Mouse (Mus musculus) ES-E14 (cell line): ENCODE results near the gene Hip1r. TPM values are rescaled to one million over a fixed set of nuclear protein-coding genes. Genes with fewer than 3 reads are reported as not detected.

ENCODE experiments used
- DNase-seq: peaks from one replicate; pipeline ENCODE4 v3.0.0-alpha.2; 2013; ENCODE audit warnings: low read depth, low spot score
- H3K27ac ChIP-seq: 2 replicates; pipeline ENCODE4 v1.5.1; 2012; ENCODE audit warnings: low read depth, mild to moderate bottlenecking, low read length, moderate library complexity, mixed read lengths; ENCODE audit not compliant: poor library complexity, insufficient read depth, severe bottlenecking
- H3K36me3 ChIP-seq: 2 replicates; pipeline ENCODE4 v1.6.1; 2012; ENCODE audit warnings: mild to moderate bottlenecking, low read length, moderate library complexity, mixed read lengths; ENCODE audit not compliant: control insufficient read depth, poor library complexity, insufficient read depth, severe bottlenecking
- H3K4me1 ChIP-seq, 2 experiments: fragments of 150-350 bp in 1 of 2; sonication (generic) in 1 of 2; 2 replicates each; pipeline ENCODE4 v1.6.1; 2012; ENCODE audit warnings: low read length in 2 of 2, mild to moderate bottlenecking in 1 of 2, mixed read lengths in 1 of 2; ENCODE audit not compliant: control insufficient read depth in 2 of 2, insufficient read depth in 2 of 2, poor library complexity in 1 of 2
- H3K4me3 ChIP-seq, 2 experiments: fragments of 150-350 bp in 1 of 2; sonication (generic) in 1 of 2; 2 replicates each; pipeline ENCODE4 v1.5.1; 2012; ENCODE audit warnings: low read length in 2 of 2, low read depth in 1 of 2, mild to moderate bottlenecking in 1 of 2, mixed read lengths in 1 of 2; ENCODE audit not compliant: insufficient read depth in 1 of 2, poor library complexity in 1 of 2, severe bottlenecking in 1 of 2
- H3K9ac ChIP-seq: 2 replicates; pipeline ENCODE4 v1.6.1; 2012; ENCODE audit warnings: low read depth, mild to moderate bottlenecking, low read length, mixed read lengths; ENCODE audit not compliant: poor library complexity, insufficient read depth, severe bottlenecking
- H3K9me3 ChIP-seq: fragments of 150-350 bp; sonication (generic); 2 replicates; pipeline ENCODE4 v1.6.1; 2012; ENCODE audit warnings: low read depth, mild to moderate bottlenecking, low read length; ENCODE audit not compliant: control insufficient read depth, insufficient read depth
- CHD2 ChIP-seq: IDR thresholded peaks from 2 replicates; pipeline ENCODE4 v1.6.1; 2014; ENCODE audit warnings: mild to moderate bottlenecking, low read depth, low read length, inconsistent platforms
- HCFC1 ChIP-seq: IDR thresholded peaks from 2 replicates; pipeline ENCODE4 v1.6.1; 2012; ENCODE audit warnings: low read length, inconsistent platforms, borderline replicate concordance; ENCODE audit not compliant: insufficient read depth
- MAFK ChIP-seq: IDR thresholded peaks from 2 replicates; pipeline ENCODE4 v1.6.1; 2014; ENCODE audit warnings: mild to moderate bottlenecking, low read depth, low read length, inconsistent platforms; ENCODE audit not compliant: insufficient read depth
- ZC3H11A ChIP-seq: IDR thresholded peaks from 2 replicates; pipeline ENCODE4 v1.6.1; 2012; ENCODE audit warnings: low read depth, mild to moderate bottlenecking, inconsistent platforms, low read length, borderline replicate concordance
- ZNF384 ChIP-seq: IDR thresholded peaks from 2 replicates; pipeline ENCODE4 v1.6.1; 2012; ENCODE audit warnings: low read depth, low read length, inconsistent platforms
- in situ Hi-C, 2 experiments: fragments of 600-800 bp; cut with MboI; formaldehyde crosslinking; loops; one replicate each; pipeline ENCODE4 v1.15.1; 2025; ENCODE audit warnings: low sequenced_read_pairs in 2 of 2, inconsistent platforms in 1 of 2; ENCODE audit not compliant: unreplicated experiment in 2 of 2
- total RNA-seq: library from RNA; depleted of rRNA; stranded (reverse); fragments of 300-350 nt; gene quantifications from 2 replicates; pipeline ENCODE4 v1.2.3, GENCODE M21; 2012

Hip1r gene
- total RNA-seq, 1 experiment, result 9.7 TPM

GRCm38 (mm10) chr5:123968468-123968867 lies 5.0 kb upstream of the Hip1r start:
- Histone ChIP-seq H3K36me3 (no peaks in the 10 kb centered on the region), H3K4me3 (no peak overlapping the region), H3K27ac (no peak overlapping the region), H3K9ac (no peak overlapping the region), H3K9me3 (no peaks in the 10 kb centered on the region), H3K4me1 (no peaks in the 10 kb centered on the region)
- TF ChIP-seq MAFK, result no peak
- TF ChIP-seq ZNF384, result no peak
- no peak for TF ChIP-seq CHD2
- no peak for TF ChIP-seq HCFC1
- TF ChIP-seq ZC3H11A, result no peak
- DNase-seq, result no peak
- in situ Hi-C loops, result no loop called here

GRCm38 (mm10) chr5:123969216-123969615 lies 4.2 kb upstream of the Hip1r start:
- Histone ChIP-seq H3K27ac (no peak overlapping the region), H3K36me3 (no peaks in the 10 kb centered on the region), H3K9ac (no peak overlapping the region), H3K4me3 (no peak overlapping the region), H3K4me1 (no peaks in the 10 kb centered on the region), H3K9me3 (no peaks in the 10 kb centered on the region)
- in situ Hi-C loops, result no loop called here
- no peak for DNase-seq
- TF ChIP-seq HCFC1 (no peak), MAFK (no peak), ZC3H11A (no peak), CHD2 (no peak), ZNF384 (no peak)

DNA sequence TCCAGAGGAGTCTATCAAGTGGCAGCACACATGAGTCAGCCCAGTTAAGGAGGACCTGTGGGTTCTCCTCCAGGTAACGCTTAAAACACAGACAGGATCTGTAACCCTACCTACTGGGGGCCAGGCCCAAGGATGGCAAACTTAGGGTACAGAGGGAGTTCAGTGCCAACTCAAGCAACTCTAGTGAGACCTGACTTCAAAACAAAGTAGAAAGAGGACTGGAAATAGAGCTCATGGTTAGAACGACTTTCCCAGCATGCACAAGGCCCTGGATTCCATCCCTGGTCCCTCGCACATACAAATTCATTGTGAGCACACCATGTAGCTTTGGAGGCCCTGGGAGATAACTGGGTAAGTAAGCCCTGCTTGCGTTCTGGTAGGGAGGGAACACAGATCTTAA lies 2.9 kb upstream of the Hip1r start:
- no peak for TF ChIP-seq HCFC1
- TF ChIP-seq ZNF384, result no peak
- no peak for TF ChIP-seq ZC3H11A
- no peak for TF ChIP-seq MAFK
- no peak for TF ChIP-seq CHD2
- in situ Hi-C loops, result no loop called here
- DNase-seq, result no peak
- peaks cover 0 to 2% of the 10 kb centered on the region in 2 experiments; a peak in 1 of 4 replicates for H3K4me1 ChIP-seq
- H3K36me3 ChIP-seq, result no peaks in the 10 kb centered on the region
- no peak overlapping the region for H3K4me3 ChIP-seq
- H3K9ac ChIP-seq, result no peak overlapping the region
- H3K9me3 ChIP-seq, result no peaks in the 10 kb centered on the region
- no peak overlapping the region for H3K27ac ChIP-seq

DNA sequence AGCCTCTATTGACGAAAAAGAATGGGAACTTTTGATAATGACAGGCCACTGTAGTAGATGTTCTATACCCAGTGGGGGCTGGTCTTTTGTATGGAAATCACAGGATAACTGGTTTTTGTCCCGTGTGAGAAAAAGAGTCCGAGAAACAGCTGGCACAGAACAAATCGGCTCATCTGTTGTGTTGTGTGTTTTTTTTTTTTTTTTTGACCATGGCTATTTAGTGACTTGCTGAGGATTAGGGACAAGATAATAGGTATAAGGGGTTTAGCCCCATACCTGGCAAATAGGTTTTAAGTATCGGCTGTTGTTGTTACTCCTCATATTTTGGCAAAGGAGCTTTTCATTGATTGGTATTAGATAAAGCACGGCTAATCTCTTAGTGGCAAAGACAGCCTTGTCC lies 975 bp upstream of the Hip1r start:
- H3K9ac ChIP-seq, result no peak overlapping the region
- H3K36me3 ChIP-seq, result no peaks in the 10 kb centered on the region
- DNase-seq, result no peak
- in situ Hi-C loops, result no loop called here
- no peaks in the 10 kb centered on the region for H3K9me3 ChIP-seq
- no peak overlapping the region for H3K4me3 ChIP-seq
- no peak for TF ChIP-seq MAFK
- no peak for TF ChIP-seq CHD2
- TF ChIP-seq ZNF384, result peak; percentile 79
- TF ChIP-seq ZC3H11A, result no peak
- no peak for TF ChIP-seq HCFC1
- H3K27ac ChIP-seq, result no peak overlapping the region
- H3K4me1 ChIP-seq, result peaks cover 0 to 10% of the 10 kb centered on the region in 2 experiments; a peak in 2 of 4 replicates

DNA sequence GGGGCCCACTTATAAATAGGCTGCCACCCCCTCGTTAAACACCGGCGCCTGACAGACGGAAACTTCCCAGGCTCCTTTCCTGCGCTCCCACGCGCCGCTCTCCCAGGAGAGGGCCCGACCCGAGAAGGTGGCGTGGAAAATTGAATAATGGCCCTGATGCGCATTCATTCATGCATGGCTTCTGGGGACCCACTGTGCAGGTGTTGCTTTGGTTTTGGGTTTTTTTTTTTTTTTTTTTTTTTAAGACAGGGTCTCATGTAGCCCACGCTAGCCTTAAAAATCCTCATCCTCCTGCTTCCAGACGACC lies 704 bp downstream of the Hip1r start:
- no peaks in the 10 kb centered on the region; the same call in 1 of the 2 replicates for H3K36me3 ChIP-seq
- no peak overlapping the region for H3K27ac ChIP-seq
- peaks cover 0 to 16% of the 10 kb centered on the region in 2 experiments; a peak in 2 of 4 replicates for H3K4me1 ChIP-seq
- H3K9ac ChIP-seq, result peak overlapping the region; percentile 88
- no peaks in the 10 kb centered on the region for H3K9me3 ChIP-seq
- DNase-seq, result no peak
- TF ChIP-seq ZC3H11A, result no peak
- no peak for TF ChIP-seq CHD2
- no peak for TF ChIP-seq ZNF384
- no peak for TF ChIP-seq HCFC1
- TF ChIP-seq MAFK, result no peak
- in situ Hi-C loops, result no loop called here
- H3K4me3 ChIP-seq, result peak overlapping the region; percentile 64 to 94
